In genomic region chr17:24427170-24427557, GRCm38 (mm10) we compare ENCODE assay signal across 8 mouse cellular contexts. TPM values are rescaled to one million over a fixed set of nuclear protein-coding genes. Genes with fewer than 3 reads are reported as not detected.
DNase-seq lines count a peak whose midpoint lies in the region; ATAC-seq and TF ChIP-seq lines count a peak whose summit lies in the region.

No protein-coding gene starts in this region.

- DNase-seq in cerebellum, adult 2 months, result no peak
- DNase-seq in cerebellum, adult 9-10 months, result no peak
- DNase-seq in R1 (ENCODE audit: low read depth, low spot score), result peak; percentile 59
- DNase-seq in limb, embryonic 14.5 days (ENCODE audit: low spot score), result peak; percentile 50
- peak; percentile 37 for DNase-seq in retina, postnatal 1 day
- no peak for DNase-seq in thymus, postnatal 4 days
- no peak for DNase-seq in gastrocnemius, postnatal 36 days

- H3K9me3 ChIP-seq in heart, embryonic 13.5 days, result no peaks in the 10 kb centered on the region
- H3K9me3 ChIP-seq in limb, embryonic 14.5 days (ENCODE audit: control insufficient read depth, low read length), result no peaks in the 10 kb centered on the region

- H3K9ac ChIP-seq in heart, embryonic 13.5 days, result peak overlapping the region; percentile 97
- H3K9ac ChIP-seq in limb, embryonic 14.5 days (ENCODE audit: low read depth, low read length, severe bottlenecking), result peak overlapping the region; percentile 84

- WGBS in cerebellum, adult 2 months, result 2% methylated on average over 8 of the region's 8 CpGs
- WGBS in heart, embryonic 13.5 days, result 3% methylated on average over 8 of the region's 8 CpGs
- WGBS in limb, embryonic 14.5 days, result 3% methylated on average over 8 of the region's 8 CpGs

- peak overlapping the region; percentile 41; the same call in 1 of the 2 replicates for H3K27ac ChIP-seq in cerebellum, adult 2 months (ENCODE audit: insufficient read depth, low read length)
- peak overlapping the region; percentile 99 for H3K27ac ChIP-seq in heart, embryonic 13.5 days (replicated peaks)
- peak overlapping the region; percentile 96 for H3K27ac ChIP-seq in limb, embryonic 14.5 days (replicated peaks; ENCODE audit: low read depth, low read length)

- intact Hi-C loops in gastrocnemius, postnatal 36 days (cut with DNase I), result no loop called here

- no peaks in the 10 kb centered on the region for H3K27me3 ChIP-seq in cerebellum, adult 2 months (ENCODE audit: control insufficient read depth, insufficient read depth, low read length)
- H3K27me3 ChIP-seq in heart, embryonic 13.5 days (replicated peaks), result no peaks in the 10 kb centered on the region
- H3K27me3 ChIP-seq in limb, embryonic 14.5 days (ENCODE audit: control insufficient read depth, insufficient read depth, low read length), result no peaks in the 10 kb centered on the region

- TF ChIP-seq CTCF in cerebellum, adult 2 months (IDR thresholded peaks at IDR 0.05; ENCODE audit: borderline replicate concordance, insufficient read depth, low read depth, low read length), result no peak

- no peak for TF ChIP-seq POLR2A in cerebellum, adult 2 months (IDR thresholded peaks at IDR 0.05; ENCODE audit: borderline replicate concordance, insufficient read depth, low read length)
- TF ChIP-seq POLR2A in limb, embryonic 14.5 days (IDR thresholded peaks at IDR 0.05; ENCODE audit: borderline replicate concordance, extremely low read depth, insufficient read depth, insufficient read length), result no peak

- ATAC-seq in heart, embryonic 13.5 days (ENCODE audit: extremely low read depth, insufficient number of reproducible peaks, low FRiP score, low TSS enrichment), result no peak
- no peak for ATAC-seq in limb, embryonic 14.5 days (ENCODE audit: low FRiP score, low read depth)

- peaks cover 19% of the 10 kb centered on the region; the same call in 1 of the 2 replicates for H3K4me1 ChIP-seq in cerebellum, adult 2 months (ENCODE audit: control insufficient read depth, insufficient read depth, low read length)
- peaks cover 39% of the 10 kb centered on the region for H3K4me1 ChIP-seq in heart, embryonic 13.5 days
- peaks cover 15% of the 10 kb centered on the region for H3K4me1 ChIP-seq in limb, embryonic 14.5 days (ENCODE audit: control insufficient read depth, insufficient read depth, low read length)

- peak overlapping the region; percentile 79 for H3K4me3 ChIP-seq in cerebellum, adult 2 months (replicated peaks; ENCODE audit: insufficient read depth, low read depth, low read length)
- H3K4me3 ChIP-seq in heart, embryonic 13.5 days, result peak overlapping the region; percentile 86
- H3K4me3 ChIP-seq in limb, embryonic 14.5 days (replicated peaks; ENCODE audit: low read length), result peak overlapping the region; percentile 69

- H3K36me3 ChIP-seq in heart, embryonic 13.5 days, result peaks cover 48% of the 10 kb centered on the region
- H3K36me3 ChIP-seq in limb, embryonic 14.5 days (ENCODE audit: control insufficient read depth, insufficient read depth, low read length), result peaks cover 36% of the 10 kb centered on the region

- H3K4me2 ChIP-seq in heart, embryonic 13.5 days, result peak overlapping the region; percentile 79
- H3K4me2 ChIP-seq in limb, embryonic 14.5 days (replicated peaks; ENCODE audit: low read depth, low read length, severe bottlenecking), result peak overlapping the region; percentile 59

RNA-seq across cellular contexts. Expression of gene Eci1, which starts 0.7 kb away (rescaled TPM):
- polyA plus RNA-seq in cerebellum, adult 2 months (2012; rRNA removed), result 77.3 and 78.6 TPM in 2 replicates
- polyA plus RNA-seq in heart, embryonic 13.5 days (2015; fragmentation: Nextera tagmentation; extraction: Ambion mirVana), result 234 and 266 TPM in 2 replicates
- polyA plus RNA-seq in limb, embryonic 14.5 days (2012; rRNA removed), result 48.5 and 51.0 TPM in 2 replicates
- polyA plus RNA-seq in limb, embryonic 14.5 days (2014; fragmentation: Nextera tagmentation; extraction: Ambion mirVana), result 51.7 and 64.3 TPM in 2 replicates
- 100 to 1,000 TPM; 129 to 179 TPM for total RNA-seq in gastrocnemius, postnatal 36 days (2021)

RNA-seq across cellular contexts. Expression of gene Rnps1, which starts 12.8 kb away (rescaled TPM):
- 254 and 263 TPM in 2 replicates for polyA plus RNA-seq in cerebellum, adult 2 months (2012; rRNA removed)
- 234 and 235 TPM in 2 replicates for polyA plus RNA-seq in heart, embryonic 13.5 days (2015; fragmentation: Nextera tagmentation; extraction: Ambion mirVana)
- polyA plus RNA-seq in limb, embryonic 14.5 days (2012; rRNA removed), result 333 and 363 TPM in 2 replicates
- polyA plus RNA-seq in limb, embryonic 14.5 days (2014; fragmentation: Nextera tagmentation; extraction: Ambion mirVana), result 236 and 254 TPM in 2 replicates
- 10 to 100 TPM; 41.7 to 48.3 TPM for total RNA-seq in gastrocnemius, postnatal 36 days (2021)

RNA-seq across cellular contexts. Expression of gene Dnase1l2, which starts 15.7 kb away (rescaled TPM):
- 22.3 and 22.7 TPM in 2 replicates for polyA plus RNA-seq in cerebellum, adult 2 months (2012; rRNA removed)
- 1.5 and 1.7 TPM in 2 replicates for polyA plus RNA-seq in heart, embryonic 13.5 days (2015; fragmentation: Nextera tagmentation; extraction: Ambion mirVana)
- 18.0 and 20.7 TPM in 2 replicates for polyA plus RNA-seq in limb, embryonic 14.5 days (2012; rRNA removed)
- polyA plus RNA-seq in limb, embryonic 14.5 days (2014; fragmentation: Nextera tagmentation; extraction: Ambion mirVana), result 3.3 and 3.5 TPM in 2 replicates
- total RNA-seq in gastrocnemius, postnatal 36 days (2021), result under 1 TPM; 0.49 to 0.99 TPM

RNA-seq across cellular contexts. Expression of gene E4f1, which starts 42.9 kb away (rescaled TPM):
- 79.4 and 80.6 TPM in 2 replicates for polyA plus RNA-seq in cerebellum, adult 2 months (2012; rRNA removed)
- 24.5 and 25.9 TPM in 2 replicates for polyA plus RNA-seq in heart, embryonic 13.5 days (2015; fragmentation: Nextera tagmentation; extraction: Ambion mirVana)
- polyA plus RNA-seq in limb, embryonic 14.5 days (2012; rRNA removed), result 80.6 and 95.0 TPM in 2 replicates
- polyA plus RNA-seq in limb, embryonic 14.5 days (2014; fragmentation: Nextera tagmentation; extraction: Ambion mirVana), result 16.6 and 19.3 TPM in 2 replicates
- 10 to 100 TPM in 1 of 2 experiments, 1 to 10 TPM in 1; 9.5 to 11.7 TPM for total RNA-seq in gastrocnemius, postnatal 36 days (2021)

RNA-seq across cellular contexts. Expression of gene Pgp, which starts 43.0 kb away (rescaled TPM):
- 126 and 133 TPM in 2 replicates for polyA plus RNA-seq in cerebellum, adult 2 months (2012; rRNA removed)
- polyA plus RNA-seq in heart, embryonic 13.5 days (2015; fragmentation: Nextera tagmentation; extraction: Ambion mirVana), result 61.3 and 66.8 TPM in 2 replicates
- 37.6 and 49.6 TPM in 2 replicates for polyA plus RNA-seq in limb, embryonic 14.5 days (2012; rRNA removed)
- 52.9 TPM in 2 replicates for polyA plus RNA-seq in limb, embryonic 14.5 days (2014; fragmentation: Nextera tagmentation; extraction: Ambion mirVana)
- 10 to 100 TPM; 50.7 to 54.6 TPM for total RNA-seq in gastrocnemius, postnatal 36 days (2021)

Comparison
In these comparisons a context has a peak if more than half of its experiments do, and no peak if none do; other contexts are left out.
1. DNase-seq: peak in R1 (single experiment), limb, embryonic 14.5 days (single experiment) and retina, postnatal 1 day (single experiment); none in cerebellum, adult 2 months (0 of 2), cerebellum, adult 9-10 months (single experiment), thymus, postnatal 4 days (single experiment) and gastrocnemius, postnatal 36 days (0 of 2).
2. H3K27ac ChIP-seq: peak in every context shown above with its lines; median percentile 99 in heart, embryonic 13.5 days; 96 in limb, embryonic 14.5 days; 41 in cerebellum, adult 2 months.
3. Peak in every context shown above with its lines, with median percentiles within 50 percentile points of each other: H3K4me3 ChIP-seq.